Mouse (Mus musculus) embryonic facial prominence, embryonic 12.5 days (tissue): ENCODE measurements around the gene Olfr705. TPM values are rescaled to one million over a fixed set of nuclear protein-coding genes. Genes with fewer than 3 reads are reported as not detected.
"Not testable (repeated sequence)": the region's sequence is repeated elsewhere in the genome, so short reads cannot be mapped to it uniquely, and the experiment has no call there.

Source experiments
- ATAC-seq: fragments of 200-750 bp; cut with Nextera tagmentation; 2 replicates; pipeline ENCODE4 v1.8.0; 2017; ENCODE audit not compliant: insufficient number of reproducible peaks, insufficient read depth, low FRiP score, low TSS enrichment
- H3K27ac ChIP-seq: fragments of 300-500 bp; sonication (generic); 2 replicates; pipeline ENCODE4 v1.5.1; 2016; ENCODE audit warnings: mild to moderate bottlenecking
- H3K27me3 ChIP-seq: fragments of 300-500 bp; sonication (generic); 2 replicates; pipeline ENCODE4 v1.6.1; 2016; ENCODE audit warnings: mild to moderate bottlenecking, moderate library complexity
- H3K36me3 ChIP-seq: fragments of 300-500 bp; sonication (generic); 2 replicates; pipeline ENCODE4 v1.6.1; 2016; ENCODE audit warnings: mild to moderate bottlenecking
- H3K4me1 ChIP-seq: fragments of 300-500 bp; sonication (generic); 2 replicates; pipeline ENCODE4 v1.6.1; 2016
- H3K4me2 ChIP-seq: fragments of 300-500 bp; sonication (generic); replicated peaks from 2 replicates; pipeline ENCODE4 v1.6.1; 2016; ENCODE audit warnings: mild to moderate bottlenecking, moderate library complexity
- H3K4me3 ChIP-seq: fragments of 300-500 bp; sonication (generic); 2 replicates; pipeline ENCODE4 v1.5.1; 2016; ENCODE audit warnings: mild to moderate bottlenecking
- H3K9ac ChIP-seq: fragments of 300-500 bp; sonication (generic); 2 replicates; pipeline ENCODE4 v1.6.1; 2016; ENCODE audit warnings: mild to moderate bottlenecking, moderate library complexity
- H3K9me3 ChIP-seq: fragments of 300-500 bp; sonication (generic); 2 replicates; pipeline ENCODE4 v1.6.1; 2016; ENCODE audit warnings: mild to moderate bottlenecking, moderate library complexity
- WGBS: fragments of 180-500 bp; shearing (Covaris S2); methylation state at CpG from one replicate; pipeline ENCODE4 v1.1.7; 2016; 5-methylcytosine and 5-hydroxymethylcytosine counted together
- polyA plus RNA-seq: library from polyadenylated mRNA; unstranded; fragments of >200 nt; fragmentation: Nextera tagmentation; extraction: Ambion mirVana; gene quantifications from 2 replicates; pipeline ENCODE4 v1.2.1, GENCODE M21; 2016

Olfr705 gene
- polyA plus RNA-seq, result not detected in 2 replicates

GRCm38 (mm10) chr7:106876791-106877190, at the start of gene Olfr705:
Olfr705 (minus strand) TSS chr7:106876891.
- H3K4me2 ChIP-seq, result no peak within 1 kb of the TSS
- H3K27ac ChIP-seq, result no peak within 1 kb of the TSS
- H3K27me3 ChIP-seq, result no peaks in the 10 kb centered on the region
- H3K9ac ChIP-seq, result no peak within 1 kb of the TSS
- WGBS, result 81% methylated on average over 3 of the region's 3 CpGs
- H3K4me3 ChIP-seq, result no peak within 1 kb of the TSS
- no peaks in the 10 kb centered on the region for H3K9me3 ChIP-seq
- H3K4me1 ChIP-seq, result no peaks in the 10 kb centered on the region
- no peaks in the 10 kb centered on the region for H3K36me3 ChIP-seq
- no peak for ATAC-seq

- ATAC-seq, H3K27me3 ChIP-seq, H3K4me2 ChIP-seq, H3K9ac ChIP-seq, H3K4me3 ChIP-seq, H3K36me3 ChIP-seq, H3K4me1 ChIP-seq, H3K27ac ChIP-seq, H3K9me3 ChIP-seq: not testable (repeated sequence)
- WGBS, result 94% methylated on average over 7 of the region's 7 CpGs
Observed at GRCm38 (mm10) chr7:106920961-106921360, 44.3 kb upstream of the Olfr705 start.

- no peaks in the 10 kb centered on the region for H3K36me3 ChIP-seq
- no peaks in the 10 kb centered on the region for H3K27me3 ChIP-seq
- H3K9me3 ChIP-seq, result no peaks in the 10 kb centered on the region
- no peaks in the 10 kb centered on the region for H3K4me1 ChIP-seq
- H3K27ac ChIP-seq, result no peak within 1 kb of the TSS
- no peak within 1 kb of the TSS for H3K4me3 ChIP-seq
- ATAC-seq, result no peak
- WGBS, result 58% methylated on average over 2 of the region's 2 CpGs
- H3K9ac ChIP-seq, result no peak within 1 kb of the TSS
- no peak within 1 kb of the TSS for H3K4me2 ChIP-seq
Observed at GRCm38 (mm10) chr7:106907676-106908075, 31.0 kb upstream of the Olfr705 start, which contains the start of gene Olfr1532-ps1. Olfr1532-ps1 (plus strand) TSS chr7:106908001.

- not testable (repeated sequence) for H3K4me1 ChIP-seq, ATAC-seq, H3K4me2 ChIP-seq, H3K9ac ChIP-seq, H3K4me3 ChIP-seq, H3K27ac ChIP-seq, H3K27me3 ChIP-seq, H3K9me3 ChIP-seq, H3K36me3 ChIP-seq
- WGBS, result 89% methylated on average over 3 of the region's 3 CpGs
Observed at GRCm38 (mm10) chr7:106901141-106901540, 24.4 kb upstream of the Olfr705 start, which contains the start of gene Olfr707. Olfr707 (minus strand) TSS chr7:106901241.

GRCm38 (mm10) chr7:106888062-106888461, 11.4 kb upstream of the Olfr705 start, which contains the start of gene Olfr706:
Olfr706 (minus strand) TSS chr7:106888162.
- no peak within 1 kb of the TSS for H3K4me2 ChIP-seq
- H3K4me1 ChIP-seq, result no peaks in the 10 kb centered on the region
- H3K27ac ChIP-seq, result no peak within 1 kb of the TSS
- no peak within 1 kb of the TSS for H3K4me3 ChIP-seq
- ATAC-seq, result no peak
- no peak within 1 kb of the TSS for H3K9ac ChIP-seq
- WGBS, result 84% methylated on average over 2 of the region's 2 CpGs
- H3K27me3 ChIP-seq, result no peaks in the 10 kb centered on the region
- H3K9me3 ChIP-seq, result no peaks in the 10 kb centered on the region
- H3K36me3 ChIP-seq, result no peaks in the 10 kb centered on the region

GRCm38 (mm10) chr7:106862885-106863284, 13.8 kb downstream of the Olfr705 start, which contains the start of gene Olfr704:
Olfr704 (plus strand) TSS chr7:106863185.
- ATAC-seq, result no peak
- Histone ChIP-seq H3K9ac (no peak within 1 kb of the TSS), H3K4me2 (no peak within 1 kb of the TSS), H3K27me3 (no peaks in the 10 kb centered on the region), H3K27ac (no peak within 1 kb of the TSS), H3K36me3 (no peaks in the 10 kb centered on the region), H3K4me1 (no peaks in the 10 kb centered on the region), H3K4me3 (no peak within 1 kb of the TSS), H3K9me3 (0 out of 2 replicates have a peak, but pooled peaks cover 4% of the 10 kb centered on the region)

GRCm38 (mm10) chr7:106843060-106843459, 33.6 kb downstream of the Olfr705 start, which contains the start of gene Olfr703:
Olfr703 (plus strand) TSS chr7:106843360.
- Histone ChIP-seq H3K4me1 (no peaks in the 10 kb centered on the region), H3K36me3 (no peaks in the 10 kb centered on the region), H3K9ac (no peak within 1 kb of the TSS), H3K9me3 (0 out of 2 replicates have a peak, but pooled peaks cover 4% of the 10 kb centered on the region), H3K27ac (no peak within 1 kb of the TSS), H3K4me2 (no peak within 1 kb of the TSS), H3K4me3 (no peak within 1 kb of the TSS), H3K27me3 (no peaks in the 10 kb centered on the region)
- ATAC-seq, result no peak
- 59% methylated on average over 2 of the region's 2 CpGs for WGBS

- Histone ChIP-seq H3K4me3 (no peak within 1 kb of the TSS), H3K36me3 (no peaks in the 10 kb centered on the region), H3K27ac (no peak within 1 kb of the TSS), H3K9ac (no peak within 1 kb of the TSS), H3K27me3 (no peaks in the 10 kb centered on the region), H3K4me1 (no peaks in the 10 kb centered on the region), H3K4me2 (no peak within 1 kb of the TSS), H3K9me3 (no peaks in the 10 kb centered on the region)
- no peak for ATAC-seq
Observed at GRCm38 (mm10) chr7:106833793-106834192, 42.9 kb downstream of the Olfr705 start, which contains the start of gene Olfr702. Olfr702 (minus strand) TSS chr7:106833893.

Other genes with a start within 250 kb of the Olfr705 start
- not detected in 2 replicates for gene Olfr693, start 196.3 kb downstream of the Olfr705 start, polyA plus RNA-seq
- gene Olfr694, start 185.1 kb downstream of the Olfr705 start, polyA plus RNA-seq, result not detected in 2 replicates
- not detected in 2 replicates for gene Olfr695, start 160.5 kb downstream of the Olfr705 start, polyA plus RNA-seq
- not detected in 2 replicates for gene Olfr697, start 134.4 kb downstream of the Olfr705 start, polyA plus RNA-seq
- not detected in 2 replicates for gene Olfr698, start 121.5 kb downstream of the Olfr705 start, polyA plus RNA-seq
- gene Olfr699, start 83.7 kb downstream of the Olfr705 start, polyA plus RNA-seq, result not detected in 2 replicates
- not detected in 2 replicates for gene Olfr700, start 68.1 kb downstream of the Olfr705 start, polyA plus RNA-seq
- not detected in 2 replicates for gene Olfr701, start 62.8 kb downstream of the Olfr705 start, polyA plus RNA-seq
- gene Olfr702, start 43.0 kb downstream of the Olfr705 start, polyA plus RNA-seq, result not detected in 2 replicates
- not detected in 2 replicates for gene Olfr703, start 33.5 kb downstream of the Olfr705 start, polyA plus RNA-seq
- not detected in 2 replicates for gene Olfr704, start 13.7 kb downstream of the Olfr705 start, polyA plus RNA-seq
- gene Olfr706, start 11.3 kb upstream of the Olfr705 start, polyA plus RNA-seq, result not detected in 2 replicates
- not detected in 2 replicates for gene Olfr707, start 24.4 kb upstream of the Olfr705 start, polyA plus RNA-seq
- not detected in 2 replicates for gene Olfr1532-ps1, start 31.1 kb upstream of the Olfr705 start, polyA plus RNA-seq
- gene Olfr709-ps1, start 55.3 kb upstream of the Olfr705 start, polyA plus RNA-seq, result not detected in 2 replicates
- not detected in 2 replicates for gene Olfr710, start 71.4 kb upstream of the Olfr705 start, polyA plus RNA-seq
- not detected in 2 replicates for gene Olfr6, start 87.0 kb upstream of the Olfr705 start, polyA plus RNA-seq
- not detected in 2 replicates for gene Olfr711, start 98.6 kb upstream of the Olfr705 start, polyA plus RNA-seq
- not detected in 2 replicates for gene Olfr2, start 129.2 kb upstream of the Olfr705 start, polyA plus RNA-seq
- not detected in 2 replicates for gene Olfr713, start 154.3 kb upstream of the Olfr705 start, polyA plus RNA-seq
- not detected in 2 replicates for gene Olfr714, start 194.1 kb upstream of the Olfr705 start, polyA plus RNA-seq
- not detected in 2 replicates for gene Olfr17, start 216.3 kb upstream of the Olfr705 start, polyA plus RNA-seq
- gene Olfr715b, start 233.5 kb upstream of the Olfr705 start, polyA plus RNA-seq, result not detected in 2 replicates